Mouse (Mus musculus) layer of hippocampus, postnatal 25 days (tissue): Measurements from ENCODE around the gene Gp1ba. TPM values are rescaled to one million over a fixed set of nuclear protein-coding genes. Genes with fewer than 3 reads are reported as not detected.

Source experiments
- DNase-seq, 2 experiments: peaks; one replicate each; pipeline ENCODE4 v3.0.0; 2022; ENCODE audit warnings: mixed read lengths in 2 of 2, low spot score in 1 of 2; ENCODE audit errors: extremely low spot score in 1 of 2
- total RNA-seq, 2 experiments: library from RNA; stranded (reverse); gene quantifications; 2 replicates each; pipeline ENCODE4 v1.2.3; 2021

The Gp1ba gene
- total RNA-seq = not detected

- no peak for DNase-seq
Measured at GRCm38 (mm10) chr11:70638714-70639278, at the start of gene Gp1ba. Gene Gp1ba (plus strand): TSS chr11:70639122.

DNA sequence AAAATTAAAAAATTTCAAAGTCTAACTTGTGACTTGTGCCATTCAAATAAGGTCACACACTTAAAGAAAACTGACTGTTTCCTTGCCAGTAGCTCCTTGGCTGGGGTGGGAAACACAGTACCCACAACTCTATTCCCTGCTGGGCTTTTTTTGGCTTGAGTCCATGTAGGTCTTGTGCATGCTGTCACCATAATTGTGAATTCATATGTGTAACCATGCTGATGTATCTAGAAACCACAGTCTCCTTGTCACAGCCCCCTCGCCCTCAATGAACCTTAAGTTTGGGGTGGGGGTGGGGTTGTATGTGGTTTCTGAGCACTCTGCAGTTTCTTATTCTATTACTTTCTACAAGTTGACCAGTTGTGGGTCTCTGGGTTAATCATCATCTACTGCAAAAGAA lies 47.2 kb upstream of the Gp1ba start:
- DNase-seq = no peak

DNA sequence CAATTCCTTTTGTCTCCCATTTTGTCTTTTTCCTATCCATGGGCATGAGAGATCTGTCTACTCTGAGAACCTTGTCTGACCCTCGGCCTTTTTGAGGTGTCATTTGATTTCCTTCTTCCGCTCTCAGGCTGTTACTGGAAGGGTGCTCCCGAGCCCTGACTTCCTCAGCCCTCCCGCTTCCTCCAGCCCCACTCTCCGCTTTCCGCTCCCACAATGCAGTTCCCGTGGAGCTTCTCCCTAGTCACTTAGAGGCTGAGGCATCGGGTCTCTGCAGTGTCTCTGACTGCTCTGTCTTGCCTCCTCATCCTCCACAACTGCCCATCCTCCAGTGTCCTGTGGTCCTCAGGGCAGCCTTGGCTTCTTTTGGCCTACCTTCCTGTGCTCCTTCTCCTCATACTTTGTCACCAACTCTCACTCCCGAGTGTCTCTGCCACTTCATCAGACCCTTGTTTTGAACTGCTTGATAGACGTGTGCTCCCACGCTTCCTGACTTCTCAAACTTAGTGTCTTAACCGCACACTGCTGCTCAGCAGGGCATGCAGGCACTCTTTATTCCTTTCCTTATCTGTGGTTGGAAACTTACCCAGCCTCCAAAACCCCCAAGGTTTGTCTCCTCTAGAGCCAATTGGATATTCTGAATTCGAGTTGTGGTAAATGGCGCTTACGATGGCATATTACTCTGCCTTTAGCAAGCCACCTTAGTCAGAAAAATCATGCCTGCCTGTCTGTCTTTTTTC lies 44.5 kb upstream of the Gp1ba start:
- DNase-seq = no peak

DNA sequence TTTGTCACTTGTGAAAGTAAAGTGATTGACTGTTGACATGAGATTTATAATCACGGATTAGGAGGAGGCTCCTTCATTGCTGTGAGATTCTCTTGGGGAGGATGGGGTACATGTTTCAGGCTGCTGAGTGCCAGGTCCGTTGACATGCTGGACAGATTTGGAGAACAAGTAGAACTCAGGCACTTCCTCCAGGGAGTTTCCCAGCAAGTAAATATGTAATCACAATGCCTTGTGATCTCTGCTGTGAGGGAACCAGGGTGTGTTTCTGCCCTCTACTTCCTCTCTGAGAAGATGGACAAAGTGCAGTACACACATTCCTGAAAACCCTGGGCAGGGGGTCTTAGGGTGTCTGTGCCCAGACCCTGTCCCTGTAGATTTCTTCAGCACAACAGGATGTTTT lies 43.3 kb upstream of the Gp1ba start:
- no peak for DNase-seq

- no peak for DNase-seq
Measured at GRCm38 (mm10) chr11:70596094-70596493, 42.8 kb upstream of the Gp1ba start.

- DNase-seq = no peak
Measured at GRCm38 (mm10) chr11:70597301-70597700, 41.6 kb upstream of the Gp1ba start.

DNA sequence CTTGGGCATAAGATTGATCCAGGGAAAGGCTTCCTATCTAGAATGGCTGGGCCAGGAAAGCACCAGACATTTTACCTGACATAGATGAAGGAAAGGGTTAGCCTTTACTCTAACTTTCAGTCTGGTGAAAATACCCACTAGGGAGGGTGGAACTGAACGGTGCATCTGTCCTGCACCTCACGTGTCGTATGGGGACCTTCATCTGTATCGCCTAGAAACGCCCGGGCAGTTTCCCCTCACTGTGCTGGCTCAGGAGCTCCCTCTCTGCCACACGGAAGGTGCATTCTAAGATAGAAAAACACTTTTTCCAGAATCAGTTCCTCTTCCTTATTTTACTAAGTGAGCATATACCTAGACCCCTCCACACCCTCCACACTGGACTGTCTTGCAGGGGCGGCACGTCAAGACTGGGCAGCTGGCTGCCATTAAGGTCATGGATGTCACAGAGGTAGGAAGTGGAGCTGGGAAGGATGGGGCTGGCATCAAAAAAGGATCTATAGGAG lies 40.4 kb upstream of the Gp1ba start:
- no peak for DNase-seq

DNA sequence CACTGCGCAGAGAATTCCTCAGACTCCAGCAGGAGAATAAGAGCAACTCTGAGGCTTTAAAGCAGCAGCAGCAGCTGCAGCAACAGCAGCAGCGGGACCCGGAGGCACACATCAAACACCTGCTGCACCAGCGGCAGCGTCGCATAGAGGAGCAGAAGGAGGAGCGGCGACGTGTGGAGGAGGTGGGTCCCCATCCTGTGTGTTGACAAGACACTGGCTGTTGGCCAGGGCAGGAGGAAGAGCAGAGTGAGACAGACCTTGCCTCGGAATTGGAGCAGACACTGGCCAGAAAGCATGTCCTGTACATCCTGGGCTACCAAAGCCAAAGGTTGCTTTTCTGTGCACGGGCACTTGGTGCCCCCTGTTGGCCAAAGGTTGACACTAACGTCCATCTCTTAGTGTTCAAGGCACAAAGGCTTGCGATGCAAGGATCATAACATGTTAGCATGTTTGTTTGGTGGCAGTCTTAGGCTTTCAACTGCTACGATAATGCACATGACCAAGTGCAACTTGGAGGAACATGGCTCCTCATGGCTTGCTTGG lies 33.8 kb upstream of the Gp1ba start:
- DNase-seq = peak; percentile 49 to 68

- no peak for DNase-seq
Measured at GRCm38 (mm10) chr11:70606717-70607116, 32.2 kb upstream of the Gp1ba start.

- DNase-seq = no peak
Measured at GRCm38 (mm10) chr11:70607611-70608010, 31.3 kb upstream of the Gp1ba start.

DNA sequence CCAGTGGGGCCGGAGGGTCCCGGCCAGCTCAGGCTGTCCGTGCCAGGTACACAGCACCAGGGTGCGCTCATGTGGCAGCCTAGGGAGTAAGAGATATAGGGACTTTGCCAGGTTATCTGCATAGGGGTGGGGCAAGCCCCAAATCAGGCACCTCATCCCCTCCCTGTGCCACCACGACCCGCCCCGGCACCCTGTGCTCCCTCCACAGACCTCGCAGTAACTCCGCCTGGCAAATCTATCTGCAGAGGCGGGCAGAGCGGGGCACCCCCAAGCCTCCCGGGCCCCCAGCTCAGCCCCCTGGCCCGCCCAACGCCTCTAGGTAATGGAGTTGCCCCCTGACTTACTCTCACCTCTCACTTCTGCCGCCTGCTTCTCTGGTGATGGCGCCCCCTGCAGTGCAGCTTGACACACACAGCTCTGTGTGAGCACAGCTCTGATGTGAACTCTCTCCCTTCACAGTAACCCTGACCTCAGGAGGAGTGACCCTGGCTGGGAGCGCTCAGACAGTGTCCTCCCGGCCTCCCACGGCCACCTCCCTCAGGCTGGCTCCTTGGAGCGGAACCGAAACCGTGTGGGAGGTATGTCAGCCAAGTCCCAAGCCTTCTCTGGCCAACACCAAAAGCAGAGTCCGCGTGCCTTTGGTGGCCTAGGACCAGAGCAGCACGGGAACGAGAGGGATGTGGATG lies 30.4 kb upstream of the Gp1ba start:
- DNase-seq = no peak

GRCm38 (mm10) chr11:70610752-70611151 lies 28.2 kb upstream of the Gp1ba start:
- DNase-seq = no peak

DNA sequence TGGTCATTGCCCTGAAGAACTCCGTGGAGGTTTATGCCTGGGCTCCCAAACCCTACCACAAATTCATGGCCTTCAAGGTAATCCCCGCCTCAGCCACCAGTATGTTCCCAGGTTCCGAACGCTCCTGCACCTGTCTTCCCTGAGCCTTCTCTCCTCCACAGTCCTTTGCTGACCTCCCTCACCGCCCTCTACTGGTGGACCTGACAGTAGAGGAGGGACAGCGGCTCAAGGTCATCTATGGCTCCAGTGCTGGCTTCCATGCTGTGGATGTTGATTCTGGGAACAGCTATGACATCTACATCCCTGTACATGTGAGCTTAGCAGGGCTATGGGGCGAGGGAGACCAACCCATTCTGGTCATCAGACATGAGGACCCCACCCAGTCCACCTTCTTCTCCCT lies 26.4 kb upstream of the Gp1ba start:
- no peak for DNase-seq

- no peak for DNase-seq
Measured at GRCm38 (mm10) chr11:70615074-70615473, 23.8 kb upstream of the Gp1ba start.

DNA sequence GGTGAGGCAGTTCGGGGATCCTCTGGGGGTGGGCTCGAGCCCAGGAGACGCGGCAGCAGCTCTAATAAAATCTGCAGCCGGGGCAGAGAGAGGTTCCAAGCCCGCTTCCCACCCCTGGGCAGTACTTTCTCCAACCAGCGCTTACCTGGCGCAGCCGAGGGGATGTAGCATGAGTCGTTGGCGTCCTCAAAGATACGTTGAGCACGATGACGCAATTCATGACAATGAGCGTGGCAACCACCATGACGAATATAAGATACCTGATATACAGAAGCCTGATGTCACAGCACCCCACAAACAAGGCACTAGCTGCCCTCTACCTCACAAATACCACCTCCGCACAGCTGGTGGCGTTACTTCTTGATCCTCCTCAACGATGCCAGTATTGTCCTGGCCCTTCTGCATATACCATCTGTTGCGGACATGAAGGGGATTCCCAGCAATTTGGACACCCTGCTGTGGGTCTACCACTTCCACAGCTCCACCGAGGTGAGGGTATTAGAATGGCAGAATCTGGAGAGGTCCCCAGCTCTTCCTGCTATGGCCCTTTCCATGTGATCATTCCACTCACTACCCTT lies 23.3 kb upstream of the Gp1ba start, which contains the start of gene 4930544D05Rik:
4930544D05Rik (plus strand) TSS at position 333 of the 578 bp plus-strand sequence.
- DNase-seq = no peak

- no peak for DNase-seq
Measured at GRCm38 (mm10) chr11:70619101-70619500, 19.8 kb upstream of the Gp1ba start, which contains the start of gene Chrne. Gene Chrne (minus strand): TSS chr11:70619216.

GRCm38 (mm10) chr11:70621972-70622814 lies 16.7 kb upstream of the Gp1ba start:
- no peak for DNase-seq

GRCm38 (mm10) chr11:70623053-70623742 lies 15.7 kb upstream of the Gp1ba start:
- no peak for DNase-seq

DNA sequence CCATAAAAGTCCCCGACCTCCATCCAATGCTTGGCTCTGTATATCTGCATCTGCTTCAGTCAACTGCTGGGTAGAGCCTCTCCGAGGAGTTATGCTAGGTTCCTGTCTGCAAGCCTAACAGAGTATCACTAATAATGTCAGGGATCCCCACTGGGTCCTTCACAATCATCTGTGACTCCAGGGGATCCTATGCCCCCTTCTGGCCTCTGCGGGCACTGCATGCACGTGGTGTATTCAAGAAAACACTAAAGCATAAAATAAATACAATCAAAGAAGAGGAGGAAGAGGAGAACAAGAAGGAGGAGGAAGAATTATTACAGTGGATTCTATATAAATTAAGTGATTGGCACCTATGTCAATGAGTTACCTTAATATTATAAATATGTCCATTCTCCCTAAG lies 13.4 kb upstream of the Gp1ba start:
- DNase-seq = peak in 1 of 2 experiments; percentile 61
